Mouse (Mus musculus) urinary bladder, adult 18-20 months (tissue): ENCODE measurements around the gene Azi2.

Experiments used
- DNase-seq, 2 experiments: peaks; one replicate each; pipeline ENCODE4 v3.0.0; 2022; ENCODE audit warnings: low spot score in 2 of 2, mixed read lengths in 2 of 2

The Azi2 gene

GRCm38 (mm10) chr9:118082575-118083431 lies 42.5 kb downstream of the Azi2 start:
- DNase-seq = no peak

- DNase-seq = no peak
Measured at GRCm38 (mm10) chr9:118083834-118084233, 43.5 kb downstream of the Azi2 start.

GRCm38 (mm10) chr9:118099395-118099794 lies 59.1 kb downstream of the Azi2 start:
- no peak for DNase-seq

- DNase-seq = no peak
Measured at GRCm38 (mm10) chr9:118100484-118100883, 60.2 kb downstream of the Azi2 start.

GRCm38 (mm10) chr9:118101802-118102201 lies 61.5 kb downstream of the Azi2 start:
- no peak for DNase-seq

GRCm38 (mm10) chr9:118108527-118109011 lies 68.3 kb downstream of the Azi2 start:
- no peak for DNase-seq

GRCm38 (mm10) chr9:118109697-118110359 lies 69.5 kb downstream of the Azi2 start:
- DNase-seq = no peak

GRCm38 (mm10) chr9:118110360-118110710 lies 70.0 kb downstream of the Azi2 start:
- DNase-seq = no peak
